Mouse (Mus musculus): ENCODE measurements around the gene Zrsr1.

- no peak for TF ChIP-seq CTCF (IDR thresholded peaks at IDR 0.05; ENCODE audit: borderline replicate concordance, extremely low read depth, insufficient read depth, insufficient read length)
- no peak for TF ChIP-seq POLR2A (IDR thresholded peaks at IDR 0.05; ENCODE audit: borderline replicate concordance, extremely low read depth, insufficient read depth, insufficient read length, poor library complexity, severe bottlenecking)
Measured at GRCm38 (mm10) chr11:22998308-22998707, 26.5 kb downstream of the Zrsr1 start.

All from brain, embryonic 14.5 days (tissue).